Mouse (Mus musculus): Measurements from ENCODE around the gene Zfp941. TPM values are rescaled to one million over a fixed set of nuclear protein-coding genes. Genes with fewer than 3 reads are reported as not detected.

Gene Zfp941
- polyA plus RNA-seq (2016; fragmentation: Nextera tagmentation; extraction: Ambion mirVana): 2.9 and 3.6 TPM in 2 replicates

DNA sequence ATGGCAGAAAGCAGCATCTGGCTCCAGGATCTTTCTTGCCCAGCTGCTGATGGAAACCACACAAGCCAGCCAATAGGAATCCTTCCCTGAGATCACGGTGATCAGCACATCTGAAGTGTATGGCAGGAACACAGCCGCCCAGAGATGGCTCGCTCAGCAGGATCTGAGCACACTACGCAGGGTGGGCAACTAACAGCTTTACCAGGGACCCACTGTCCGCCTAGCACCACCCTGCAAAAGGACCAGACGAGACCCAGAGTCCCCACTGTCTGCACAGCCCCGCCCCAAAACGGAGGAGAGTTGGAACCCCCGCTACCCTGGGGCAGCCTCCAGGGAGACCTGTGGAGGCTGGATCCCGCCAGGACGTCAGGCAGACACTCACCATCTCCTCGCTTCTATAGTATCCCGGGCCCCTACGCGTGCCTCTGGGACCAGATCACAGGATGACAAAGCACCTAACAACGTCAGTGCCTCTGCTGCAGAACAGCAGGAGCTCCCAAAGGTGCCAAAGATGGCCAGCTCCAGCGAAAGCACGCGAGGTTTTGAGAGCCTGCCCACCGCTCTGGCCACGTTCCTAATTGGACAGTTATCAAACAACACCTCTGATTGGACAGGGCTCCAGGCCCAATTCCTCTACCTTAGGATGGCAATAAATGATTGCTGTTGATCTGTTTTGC, at the start of gene Zfp941:
TSS of gene Zfp941 (minus strand) at position 526 of the 677 bp plus-strand sequence.
- DNase-seq (ENCODE audit: low spot score): peak; percentile 76
- no peaks in the 10 kb centered on the region for H3K36me3 ChIP-seq (replicated peaks)
- H3K4me1 ChIP-seq: peaks cover 7% of the 10 kb centered on the region; the same call in 1 of the 2 replicates
- no peaks in the 10 kb centered on the region for H3K9me3 ChIP-seq
- peak within 1 kb of the TSS; percentile 70 for H3K4me3 ChIP-seq
- peaks cover 4% of the 10 kb centered on the region for H3K27me3 ChIP-seq (replicated peaks; ENCODE audit: low read depth, poor library complexity, severe bottlenecking)
- H3K27ac ChIP-seq (replicated peaks): peak within 1 kb of the TSS; percentile 71
- WGBS: under 1% methylated on average over 21 of the region's 21 CpGs

- Histone ChIP-seq H3K4me1 (0 out of 2 replicates have a peak, but pooled peaks cover 2% of the 10 kb centered on the region), H3K36me3 (replicated peaks) (peaks cover 75% of the 10 kb centered on the region), H3K4me3 (no peak overlapping the region), H3K27me3 (replicated peaks; ENCODE audit: low read depth, poor library complexity, severe bottlenecking) (no peaks in the 10 kb centered on the region), H3K9me3 (no peaks in the 10 kb centered on the region), H3K27ac (replicated peaks) (no peak overlapping the region)
- 90% methylated on average over 12 of the region's 12 CpGs for WGBS
- DNase-seq (ENCODE audit: low spot score): no peak
Measured at GRCm38 (mm10) chr7:140864761-140865160, 42.8 kb upstream of the Zfp941 start.

DNA sequence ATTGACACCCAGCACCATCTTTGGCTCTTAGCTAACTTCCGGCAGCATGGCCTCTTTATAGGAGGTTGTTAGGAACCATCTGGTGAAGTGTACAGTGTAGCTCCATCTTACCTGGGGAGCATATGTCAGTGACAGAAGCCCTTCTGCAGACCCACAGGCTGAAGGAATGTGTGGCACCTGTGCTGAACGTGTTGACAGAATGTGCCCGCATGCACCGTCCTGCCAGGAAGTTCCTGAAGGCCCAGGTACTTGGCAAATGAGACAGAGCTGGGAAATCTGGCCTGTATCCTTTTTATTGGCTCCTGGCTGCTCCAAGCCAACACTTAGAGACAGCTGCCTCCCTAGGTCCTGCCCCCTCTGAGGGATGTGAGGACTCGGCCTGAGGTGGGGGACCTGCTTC, 38.8 kb upstream of the Zfp941 start:
- peaks cover 30% of the 10 kb centered on the region for H3K4me1 ChIP-seq
- no peaks in the 10 kb centered on the region for H3K27me3 ChIP-seq (replicated peaks; ENCODE audit: low read depth, poor library complexity, severe bottlenecking)
- H3K36me3 ChIP-seq (replicated peaks): peaks cover 71% of the 10 kb centered on the region
- no peak for DNase-seq (ENCODE audit: low spot score)
- no peak overlapping the region for H3K4me3 ChIP-seq
- no peak overlapping the region for H3K27ac ChIP-seq (replicated peaks)
- H3K9me3 ChIP-seq: no peaks in the 10 kb centered on the region
- WGBS: 90% methylated on average over 5 of the region's 5 CpGs

- Histone ChIP-seq H3K9me3 (no peaks in the 10 kb centered on the region), H3K27ac (replicated peaks) (no peak overlapping the region), H3K4me1 (peaks cover 37% of the 10 kb centered on the region), H3K36me3 (replicated peaks) (peaks cover 67% of the 10 kb centered on the region), H3K27me3 (replicated peaks; ENCODE audit: low read depth, poor library complexity, severe bottlenecking) (no peaks in the 10 kb centered on the region), H3K4me3 (no peak overlapping the region)
- 78% methylated on average over 6 of the region's 6 CpGs for WGBS
- DNase-seq (ENCODE audit: low spot score): no peak
Measured at GRCm38 (mm10) chr7:140859997-140860396, 38.0 kb upstream of the Zfp941 start.

- H3K27ac ChIP-seq (replicated peaks): no peak overlapping the region
- H3K27me3 ChIP-seq (replicated peaks; ENCODE audit: low read depth, poor library complexity, severe bottlenecking): no peaks in the 10 kb centered on the region
- peak overlapping the region; percentile 90; the same call in 1 of the 2 replicates for H3K4me3 ChIP-seq
- WGBS: 93% methylated on average over 8 of the region's 8 CpGs
- H3K36me3 ChIP-seq (replicated peaks): peaks cover 67% of the 10 kb centered on the region
- H3K9me3 ChIP-seq: no peaks in the 10 kb centered on the region
- no peak for DNase-seq (ENCODE audit: low spot score)
- peaks cover 40% of the 10 kb centered on the region for H3K4me1 ChIP-seq
Measured at GRCm38 (mm10) chr7:140858746-140859145, 36.8 kb upstream of the Zfp941 start.

DNA sequence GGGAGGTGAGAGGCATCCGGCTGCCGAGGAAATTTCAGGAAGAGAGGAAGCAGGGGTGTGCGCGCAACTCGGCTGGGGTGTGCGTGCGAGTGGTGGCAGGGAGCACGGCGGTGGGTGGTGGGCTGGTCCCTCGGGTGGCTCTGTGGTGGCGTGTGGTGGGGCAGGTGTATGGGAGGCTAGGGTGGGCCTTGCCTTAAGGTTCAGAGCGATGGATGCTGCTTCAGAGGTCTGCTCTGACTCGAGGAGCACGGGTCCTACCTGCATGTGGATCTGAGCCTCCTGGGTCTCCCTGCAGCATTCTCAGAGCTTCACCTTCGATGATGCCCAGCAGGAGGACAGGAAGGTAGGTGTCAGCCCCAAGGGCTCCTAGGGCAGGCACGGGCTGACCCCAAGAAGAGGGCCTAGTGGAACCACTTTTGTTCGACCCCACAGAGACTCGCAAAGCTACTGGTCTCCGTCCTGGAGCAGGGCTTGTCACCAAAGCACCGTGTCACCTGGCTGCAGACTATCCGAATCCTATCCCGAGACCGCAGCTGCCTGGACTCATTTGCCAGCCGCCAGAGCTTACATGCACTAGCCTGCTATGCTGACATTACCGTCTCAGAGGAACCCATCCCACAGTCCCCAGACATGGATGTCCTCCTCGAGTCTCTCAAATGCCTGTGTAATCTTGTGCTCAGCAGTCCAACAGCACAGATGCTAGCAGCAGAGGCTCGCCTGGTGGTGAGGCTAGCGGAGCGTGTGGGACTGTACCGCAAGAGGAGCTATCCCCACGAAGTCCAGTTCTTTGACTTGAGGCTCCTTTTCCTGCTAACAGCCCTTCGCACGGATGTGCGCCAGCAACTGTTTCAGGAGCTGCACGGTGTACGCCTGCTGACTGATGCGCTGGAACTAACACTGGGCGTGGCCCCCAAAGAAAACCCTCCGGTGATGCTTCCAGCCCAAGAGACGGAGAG, 35.9 kb upstream of the Zfp941 start, which contains the start of gene Bet1l:
TSS of gene Bet1l (minus strand) at position 28 of the 956 bp plus-strand sequence.
- no peak for DNase-seq (ENCODE audit: low spot score)
- Histone ChIP-seq H3K27ac (replicated peaks) (peak within 1 kb of the TSS; percentile 84), H3K4me1 (peaks cover 40% of the 10 kb centered on the region), H3K27me3 (replicated peaks; ENCODE audit: low read depth, poor library complexity, severe bottlenecking) (no peaks in the 10 kb centered on the region), H3K4me3 (peak within 1 kb of the TSS; percentile 90), H3K36me3 (replicated peaks) (peaks cover 67% of the 10 kb centered on the region), H3K9me3 (no peaks in the 10 kb centered on the region)
- 41% methylated on average over 40 of the region's 40 CpGs for WGBS

DNA sequence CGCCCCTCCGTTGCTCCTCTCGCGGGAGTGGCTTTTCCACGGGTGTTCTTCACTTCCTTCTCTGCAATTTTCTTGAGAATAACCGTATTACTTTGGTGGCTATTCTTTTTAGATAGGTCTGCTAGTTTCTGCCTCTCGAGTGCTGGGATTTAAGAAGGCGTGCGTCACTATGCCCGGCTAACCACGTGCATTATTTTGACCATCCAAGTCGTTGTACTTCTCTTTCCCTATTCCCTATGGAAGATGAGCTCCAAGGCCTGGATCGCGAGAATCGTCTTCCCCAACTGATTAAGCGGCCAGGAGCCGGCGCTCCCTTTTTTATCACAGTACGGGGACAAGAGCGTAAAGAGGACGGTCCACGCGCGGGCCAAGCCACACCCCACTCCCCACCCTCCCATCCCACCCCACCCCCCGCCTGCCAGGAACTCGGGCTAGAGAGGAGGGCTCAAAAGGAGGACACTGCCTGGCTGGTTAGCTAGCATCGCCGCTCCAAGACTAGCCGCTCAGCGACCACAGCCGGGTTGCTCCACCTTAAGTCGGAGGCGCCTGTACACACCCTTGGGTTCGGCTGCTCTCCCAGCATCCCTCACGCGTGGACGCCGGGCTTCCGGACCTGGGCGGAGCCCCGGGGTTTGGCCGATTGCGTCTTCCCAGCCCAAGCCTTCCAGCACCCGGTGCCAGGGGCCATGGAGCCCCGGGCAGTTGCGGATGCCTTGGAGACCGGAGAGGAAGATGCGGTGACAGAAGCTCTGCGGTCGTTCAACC, 35.0 kb upstream of the Zfp941 start, which contains the start of gene Ric8a:
TSS of gene Ric8a (plus strand) at position 173 of the 765 bp plus-strand sequence.
- Histone ChIP-seq H3K27me3 (replicated peaks; ENCODE audit: low read depth, poor library complexity, severe bottlenecking) (no peaks in the 10 kb centered on the region), H3K4me1 (peaks cover 40% of the 10 kb centered on the region), H3K27ac (replicated peaks) (peak within 1 kb of the TSS; percentile 84), H3K4me3 (peak within 1 kb of the TSS; percentile 90), H3K36me3 (replicated peaks) (peaks cover 67% of the 10 kb centered on the region), H3K9me3 (no peaks in the 10 kb centered on the region)
- under 1% methylated on average over 50 of the region's 50 CpGs for whole genome bisulfite sequencing
- peak; percentile 86 for DNase-seq (ENCODE audit: low spot score)

DNA sequence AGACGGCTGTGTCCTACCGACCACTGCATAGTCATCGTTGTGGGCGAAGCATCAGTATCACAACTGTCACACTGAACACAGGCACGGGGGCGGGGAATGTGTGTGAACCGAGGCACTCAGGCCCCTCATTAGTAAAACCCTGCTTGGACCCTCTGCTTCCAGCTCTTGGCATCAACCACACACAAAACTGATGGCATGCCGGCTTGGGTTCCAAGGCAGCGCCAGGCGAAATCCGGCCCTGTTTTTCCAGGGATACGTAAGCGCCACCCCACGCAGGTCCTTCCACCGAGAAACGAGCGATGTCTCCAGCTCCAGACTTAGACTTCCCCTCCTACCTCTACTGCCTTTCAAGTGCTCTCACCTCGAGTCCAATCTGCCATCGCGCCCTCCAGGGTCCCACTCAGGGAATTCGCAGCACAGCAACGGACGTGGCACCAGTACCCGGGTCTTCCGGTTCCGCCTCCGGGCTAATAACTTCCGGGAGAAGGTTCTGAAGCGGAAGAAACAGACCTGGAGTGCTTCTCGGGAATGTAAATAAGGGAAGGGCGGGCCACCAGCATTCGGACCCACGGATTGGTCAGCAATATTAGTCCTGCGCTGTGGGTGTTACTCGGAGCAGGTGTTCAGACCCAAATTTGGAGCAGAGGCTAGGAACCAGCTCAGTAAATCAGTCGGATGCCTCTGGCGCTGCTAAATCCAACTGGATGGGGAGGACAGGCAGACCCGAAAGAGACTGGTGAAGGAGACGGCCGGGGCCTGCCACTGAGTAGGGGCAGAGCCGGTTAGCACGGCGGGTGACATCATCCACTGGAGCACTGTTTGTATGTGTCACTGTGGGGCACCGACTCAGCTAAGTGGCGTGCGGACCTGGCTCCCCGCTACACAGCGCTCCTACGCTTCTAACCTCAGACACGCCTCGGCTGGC, 34.1 kb upstream of the Zfp941 start, which contains the start of gene Gm45785:
TSS of gene Gm45785 (minus strand) at position 472 of the 925 bp plus-strand sequence.
- Histone ChIP-seq H3K4me3 (peak within 1 kb of the TSS; percentile 90), H3K4me1 (peaks cover 40% of the 10 kb centered on the region), H3K27ac (replicated peaks) (peak within 1 kb of the TSS; percentile 84), H3K27me3 (replicated peaks; ENCODE audit: low read depth, poor library complexity, severe bottlenecking) (no peaks in the 10 kb centered on the region), H3K9me3 (no peaks in the 10 kb centered on the region), H3K36me3 (replicated peaks) (peaks cover 66% of the 10 kb centered on the region)
- 2% methylated on average over 51 of the region's 51 CpGs for WGBS
- peak; percentile 91 for DNase-seq (ENCODE audit: low spot score)

DNA sequence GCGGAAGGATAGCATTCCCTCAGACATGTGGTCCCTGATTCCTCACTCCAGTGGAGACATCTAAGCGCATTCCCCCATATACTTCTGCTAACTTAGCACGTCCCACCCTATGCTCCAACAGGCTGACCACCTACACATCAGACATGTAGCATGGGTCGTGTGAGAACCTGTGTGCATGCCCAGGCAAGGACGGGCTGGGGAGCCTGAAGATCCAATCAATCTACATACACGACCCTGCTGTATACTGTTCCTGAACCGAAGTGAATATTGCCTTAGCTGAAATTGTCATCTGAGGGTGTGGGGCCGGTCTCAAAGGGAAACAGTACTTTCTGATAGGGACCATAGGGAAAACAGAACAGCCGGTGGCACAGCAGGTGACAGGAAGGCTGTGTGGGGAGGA, 33.2 kb upstream of the Zfp941 start:
- Histone ChIP-seq H3K27me3 (replicated peaks; ENCODE audit: low read depth, poor library complexity, severe bottlenecking) (no peaks in the 10 kb centered on the region), H3K9me3 (no peaks in the 10 kb centered on the region), H3K4me3 (peak overlapping the region; percentile 90), H3K36me3 (replicated peaks) (peaks cover 57% of the 10 kb centered on the region), H3K27ac (replicated peaks) (no peak overlapping the region; the same call in 1 of the 2 replicates), H3K4me1 (peaks cover 40% of the 10 kb centered on the region)
- DNase-seq (ENCODE audit: low spot score): no peak
- WGBS: 78% methylated on average over 9 of the region's 9 CpGs

- DNase-seq (ENCODE audit: low spot score): no peak
- 95% methylated on average over 18 of the region's 18 CpGs for WGBS
- peaks cover 50% of the 10 kb centered on the region for H3K36me3 ChIP-seq (replicated peaks)
- H3K27ac ChIP-seq (replicated peaks): no peak overlapping the region
- no peaks in the 10 kb centered on the region for H3K9me3 ChIP-seq
- H3K4me1 ChIP-seq: peaks cover 35% of the 10 kb centered on the region
- no peaks in the 10 kb centered on the region for H3K27me3 ChIP-seq (replicated peaks; ENCODE audit: low read depth, poor library complexity, severe bottlenecking)
- peak overlapping the region; percentile 90 for H3K4me3 ChIP-seq
Measured at GRCm38 (mm10) chr7:140854483-140854882, 32.5 kb upstream of the Zfp941 start.

GRCm38 (mm10) chr7:140853386-140853785, 31.4 kb upstream of the Zfp941 start:
- H3K9me3 ChIP-seq: no peaks in the 10 kb centered on the region

More at GRCm38 (mm10) chr7:140853386-140853785, 31.4 kb upstream of the Zfp941 start:
- no peak overlapping the region for H3K4me3 ChIP-seq
- peaks cover 27% of the 10 kb centered on the region for H3K4me1 ChIP-seq
- WGBS: 89% methylated on average over 9 of the region's 9 CpGs
- peaks cover 39% of the 10 kb centered on the region for H3K36me3 ChIP-seq (replicated peaks)
- no peak overlapping the region for H3K27ac ChIP-seq (replicated peaks)
- DNase-seq (ENCODE audit: low spot score): no peak
- no peaks in the 10 kb centered on the region for H3K27me3 ChIP-seq (replicated peaks; ENCODE audit: low read depth, poor library complexity, severe bottlenecking)

All from embryonic facial prominence, embryonic 10.5 days (tissue).